Mouse (Mus musculus): Measurements from ENCODE around the gene Acta2. TPM values are rescaled to one million over a fixed set of nuclear protein-coding genes. Genes with fewer than 3 reads are reported as not detected.

Gene Acta2
- polyA plus RNA-seq, 1 experiment from 2014 or later: 801 TPM

DNA sequence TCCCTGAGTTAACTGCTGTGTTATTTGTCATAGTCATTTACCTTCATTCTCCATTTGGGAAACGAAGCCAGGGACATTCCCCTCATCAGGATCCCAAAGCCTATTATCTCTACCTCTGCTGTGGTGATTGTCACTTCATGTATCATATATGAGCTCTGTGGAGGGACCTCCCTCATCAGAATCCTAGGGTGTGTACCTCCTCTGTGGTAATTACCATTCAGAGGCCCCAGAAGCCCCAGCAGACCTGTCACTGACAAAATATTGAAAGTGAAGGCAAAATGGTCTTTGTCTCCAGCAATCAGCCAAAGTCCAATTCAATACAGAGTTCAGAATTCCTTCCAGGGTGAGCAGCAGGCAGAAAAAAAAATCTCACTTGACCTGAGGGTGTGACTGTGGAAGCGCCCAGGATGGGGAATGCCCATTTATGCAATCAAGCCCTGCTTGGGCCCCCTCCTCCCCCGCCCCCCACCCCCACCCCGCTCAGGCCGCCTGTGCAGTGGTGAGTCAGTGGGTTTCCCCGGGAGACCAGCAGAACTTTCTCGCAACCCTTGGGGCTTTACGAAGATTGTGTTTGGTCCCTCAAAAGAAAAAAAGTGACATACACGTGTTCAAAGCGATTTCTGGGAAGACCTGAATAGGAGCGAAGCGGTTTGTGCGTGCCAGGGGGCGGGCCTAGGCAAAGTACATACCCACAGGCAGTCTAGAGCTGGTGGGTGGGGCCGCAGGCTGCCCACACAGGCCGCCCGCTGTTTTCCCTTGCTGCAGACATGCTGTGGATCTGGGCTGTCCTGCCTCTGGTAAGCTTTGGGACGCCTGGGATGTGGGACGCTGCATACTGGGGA, 34.8 kb upstream of the Acta2 start, which contains the start of gene Fas:
Gene Fas, plus strand, starts transcription at position 719 of the 842 bp plus-strand sequence.
- H3K4me2 ChIP-seq: peak within 1 kb of the TSS; percentile 94
- no peaks in the 10 kb centered on the region for H3K9me3 ChIP-seq
- ATAC-seq (ENCODE audit: borderline replicate concordance, extremely low read depth, low FRiP score, low TSS enrichment): peak; percentile 94
- peak within 1 kb of the TSS; percentile 39 for H3K9ac ChIP-seq
- peaks cover 8% of the 10 kb centered on the region; the same call in 1 of the 2 replicates for H3K4me1 ChIP-seq
- no peaks in the 10 kb centered on the region for H3K36me3 ChIP-seq
- H3K27me3 ChIP-seq: no peaks in the 10 kb centered on the region
- 3% methylated on average over 19 of the region's 19 CpGs for whole genome bisulfite sequencing
- peak within 1 kb of the TSS; percentile 66 for H3K27ac ChIP-seq
- peak within 1 kb of the TSS; percentile 52 for H3K4me3 ChIP-seq

DNA sequence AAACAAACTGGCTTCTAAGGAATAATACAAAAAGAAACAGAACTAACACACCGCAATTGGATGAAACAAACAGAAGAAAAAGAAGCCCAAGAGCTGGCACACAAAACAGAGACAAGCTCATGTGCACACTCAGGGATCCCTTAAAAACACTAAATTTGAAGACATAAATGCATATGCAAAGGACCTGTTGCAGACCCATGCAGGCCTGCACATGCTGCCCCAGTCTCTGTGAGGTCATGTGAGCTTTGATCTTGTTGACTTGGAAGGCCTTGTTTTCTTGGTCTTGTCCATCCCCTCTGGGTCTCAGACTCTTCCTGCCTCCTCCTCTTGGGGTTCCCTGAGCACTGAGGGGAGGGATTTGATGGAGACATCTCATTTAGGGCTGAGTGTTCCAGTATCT, 33.3 kb upstream of the Acta2 start:
- Histone ChIP-seq H3K27ac (no peak overlapping the region), H3K9me3 (no peaks in the 10 kb centered on the region), H3K9ac (no peak overlapping the region), H3K4me1 (peaks cover 16% of the 10 kb centered on the region), H3K36me3 (no peaks in the 10 kb centered on the region), H3K4me3 (no peak overlapping the region), H3K27me3 (no peaks in the 10 kb centered on the region), H3K4me2 (no peak overlapping the region)
- ATAC-seq (ENCODE audit: borderline replicate concordance, extremely low read depth, low FRiP score, low TSS enrichment): no peak
- 100% methylated on average over 1 of the region's 1 CpGs for WGBS

DNA sequence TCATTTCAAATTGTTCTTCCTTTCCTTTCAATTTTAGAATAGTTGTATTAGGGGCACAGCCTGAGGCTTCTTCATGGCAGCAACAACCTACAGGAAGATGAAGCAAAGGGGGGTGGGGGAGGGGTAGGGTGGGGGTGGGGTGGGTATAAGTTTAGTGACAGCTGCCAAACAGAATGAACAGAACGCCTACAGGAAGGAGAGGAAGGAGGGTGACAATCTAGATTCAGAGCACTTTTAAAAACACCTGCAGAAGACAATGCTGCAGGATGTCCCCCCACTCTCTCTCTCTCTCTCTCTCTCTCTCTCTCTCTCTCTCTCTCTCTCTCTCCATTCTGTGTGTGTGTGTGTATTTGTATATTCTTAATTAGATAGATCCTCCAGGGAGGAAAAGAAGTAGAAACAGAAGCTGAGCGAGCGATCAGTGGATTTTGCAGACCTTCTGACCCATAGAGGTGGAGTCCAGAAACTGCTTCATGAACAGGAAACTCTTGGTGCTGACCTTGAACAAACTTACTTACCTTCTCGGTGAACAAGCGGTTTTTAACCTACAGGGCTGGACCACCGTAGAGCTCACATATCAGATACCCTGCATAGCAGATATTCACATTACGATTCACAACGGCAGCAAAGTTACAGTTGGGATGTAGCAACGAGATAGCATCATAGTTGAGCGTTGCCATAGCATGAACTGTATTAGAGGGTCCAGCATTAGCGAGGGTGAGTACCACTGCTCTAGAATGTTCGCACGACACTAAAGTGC, 32.4 kb upstream of the Acta2 start:
- Histone ChIP-seq H3K27me3 (no peaks in the 10 kb centered on the region), H3K27ac (no peak overlapping the region), H3K4me2 (no peak overlapping the region), H3K4me3 (no peak overlapping the region), H3K9ac (no peak overlapping the region), H3K4me1 (peaks cover 17% of the 10 kb centered on the region), H3K9me3 (no peaks in the 10 kb centered on the region), H3K36me3 (no peaks in the 10 kb centered on the region)
- 68% methylated on average over 13 of the region's 13 CpGs for WGBS
- no peak for ATAC-seq (ENCODE audit: borderline replicate concordance, extremely low read depth, low FRiP score, low TSS enrichment)

DNA sequence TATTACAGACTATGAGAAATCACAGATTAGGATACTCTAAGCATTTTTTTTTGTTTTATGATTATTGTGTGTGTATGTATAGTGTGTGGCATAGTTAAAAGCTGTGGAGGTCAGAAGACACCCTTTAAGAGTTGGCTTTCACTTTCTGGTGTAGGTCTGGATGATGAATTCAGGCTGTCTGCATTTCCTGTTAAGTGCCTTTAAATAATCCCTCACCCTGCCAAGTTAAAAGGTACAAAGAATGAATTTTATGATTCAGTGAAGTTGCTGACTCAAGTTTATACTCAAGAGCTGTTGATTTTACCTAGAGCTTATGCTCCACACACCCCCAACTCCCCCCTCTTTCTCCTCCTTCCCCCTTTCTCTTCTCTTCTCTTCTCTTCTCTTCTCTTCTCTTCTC, 31.8 kb upstream of the Acta2 start:
- H3K36me3 ChIP-seq: no peaks in the 10 kb centered on the region
- no peak overlapping the region for H3K4me2 ChIP-seq
- no peak for ATAC-seq (ENCODE audit: borderline replicate concordance, extremely low read depth, low FRiP score, low TSS enrichment)
- H3K27me3 ChIP-seq: no peaks in the 10 kb centered on the region
- no peak overlapping the region for H3K9ac ChIP-seq
- no peaks in the 10 kb centered on the region for H3K9me3 ChIP-seq
- H3K4me1 ChIP-seq: peaks cover 17% of the 10 kb centered on the region
- H3K27ac ChIP-seq: no peak overlapping the region
- no peak overlapping the region for H3K4me3 ChIP-seq

DNA sequence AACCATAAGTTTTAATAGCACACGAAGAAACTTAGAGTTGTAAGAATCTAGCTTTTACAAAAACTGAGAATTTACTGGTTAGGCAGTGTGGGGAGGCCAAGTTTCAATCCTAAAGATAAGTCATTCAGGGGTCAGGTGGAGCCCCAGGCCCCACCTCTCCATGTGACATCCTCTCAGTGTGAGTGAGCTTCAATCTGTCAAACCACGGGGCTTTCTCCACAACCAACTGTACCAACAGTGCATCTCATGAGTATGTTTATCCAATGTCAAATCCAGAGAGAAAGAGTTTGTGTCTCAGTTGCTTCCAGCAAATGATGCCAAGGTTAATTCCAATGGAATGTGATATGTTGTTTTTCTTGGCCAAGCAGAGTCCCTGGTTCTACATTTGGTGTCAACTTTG, 29.4 kb upstream of the Acta2 start:
- Histone ChIP-seq H3K4me2 (no peak overlapping the region), H3K36me3 (no peaks in the 10 kb centered on the region), H3K27me3 (no peaks in the 10 kb centered on the region), H3K9me3 (no peaks in the 10 kb centered on the region), H3K4me3 (no peak overlapping the region), H3K27ac (no peak overlapping the region), H3K9ac (no peak overlapping the region), H3K4me1 (peaks cover 9% of the 10 kb centered on the region)
- 34% methylated on average over 2 of the region's 2 CpGs for WGBS
- no peak for ATAC-seq (ENCODE audit: borderline replicate concordance, extremely low read depth, low FRiP score, low TSS enrichment)

- H3K4me1 ChIP-seq: peaks cover 8% of the 10 kb centered on the region
- WGBS: 42% methylated on average over 10 of the region's 10 CpGs
- peak; percentile 55 for ATAC-seq (ENCODE audit: borderline replicate concordance, extremely low read depth, low FRiP score, low TSS enrichment)
- H3K9ac ChIP-seq: no peak overlapping the region
- no peaks in the 10 kb centered on the region for H3K27me3 ChIP-seq
- peak overlapping the region; percentile 39 for H3K27ac ChIP-seq
- H3K9me3 ChIP-seq: no peaks in the 10 kb centered on the region
- no peaks in the 10 kb centered on the region for H3K36me3 ChIP-seq
- H3K4me3 ChIP-seq: peak overlapping the region; percentile 9; the same call in 1 of the 2 replicates
- H3K4me2 ChIP-seq: peak overlapping the region; percentile 51
These were observed 29.0 kb upstream of the Acta2 start for GRCm38 (mm10) chr19:34284383-34284782.

DNA sequence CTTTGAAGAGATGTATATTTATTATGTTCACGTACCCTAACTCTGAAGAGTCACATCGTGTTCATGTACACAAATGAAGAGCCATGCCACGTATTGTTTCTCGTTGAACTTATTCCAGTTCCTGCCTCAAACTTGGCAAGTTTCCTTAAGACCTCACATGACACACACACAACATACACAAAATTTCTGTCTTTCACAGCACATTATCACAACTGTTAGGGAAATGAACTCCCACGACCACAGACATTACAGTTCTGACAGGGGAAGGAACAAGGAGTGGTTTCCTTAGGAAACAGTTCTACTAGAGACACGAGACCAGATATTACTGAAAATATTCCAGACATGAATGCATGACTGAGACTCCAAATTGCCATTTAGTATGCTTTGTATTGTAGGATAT, 28.2 kb upstream of the Acta2 start:
- Histone ChIP-seq H3K27me3 (no peaks in the 10 kb centered on the region), H3K4me3 (no peak overlapping the region), H3K9me3 (no peaks in the 10 kb centered on the region), H3K9ac (no peak overlapping the region), H3K4me1 (peaks cover 8% of the 10 kb centered on the region), H3K4me2 (no peak overlapping the region), H3K27ac (peak overlapping the region; percentile 39), H3K36me3 (no peaks in the 10 kb centered on the region)
- 26% methylated on average over 6 of the region's 6 CpGs for WGBS
- ATAC-seq (ENCODE audit: borderline replicate concordance, extremely low read depth, low FRiP score, low TSS enrichment): peak; percentile 53; the same call in 1 of the 2 replicates

DNA sequence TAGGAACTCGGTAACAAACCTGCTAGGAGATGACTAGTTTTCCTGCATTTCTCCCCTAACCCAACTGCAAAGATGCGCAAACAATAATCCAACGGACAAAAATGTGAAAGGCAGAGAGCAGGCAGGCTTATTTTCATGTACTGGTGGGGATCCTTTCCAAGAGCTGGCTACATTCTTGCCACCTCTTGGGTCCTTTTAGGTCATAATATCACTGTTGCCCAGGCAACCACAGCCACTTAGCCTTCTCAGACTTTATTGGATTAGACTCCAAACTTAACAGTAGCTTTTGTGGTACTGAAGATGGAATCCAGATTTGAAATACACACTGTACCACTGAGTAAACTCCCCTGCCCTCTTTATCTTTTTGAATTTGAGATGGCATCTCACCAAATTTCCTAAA, 22.7 kb upstream of the Acta2 start:
- H3K9ac ChIP-seq: no peak overlapping the region
- H3K27me3 ChIP-seq: no peaks in the 10 kb centered on the region
- no peak for ATAC-seq (ENCODE audit: borderline replicate concordance, extremely low read depth, low FRiP score, low TSS enrichment)
- no peaks in the 10 kb centered on the region for H3K36me3 ChIP-seq
- 0 out of 2 replicates have a peak, but pooled peaks cover 6% of the 10 kb centered on the region for H3K4me1 ChIP-seq
- 62% methylated on average over 3 of the region's 3 CpGs for WGBS
- no peaks in the 10 kb centered on the region for H3K9me3 ChIP-seq
- H3K4me2 ChIP-seq: no peak overlapping the region
- 0 out of 2 replicates have a peak overlapping the region, but pooled peaks have one; percentile 6 for H3K27ac ChIP-seq
- H3K4me3 ChIP-seq: no peak overlapping the region

DNA sequence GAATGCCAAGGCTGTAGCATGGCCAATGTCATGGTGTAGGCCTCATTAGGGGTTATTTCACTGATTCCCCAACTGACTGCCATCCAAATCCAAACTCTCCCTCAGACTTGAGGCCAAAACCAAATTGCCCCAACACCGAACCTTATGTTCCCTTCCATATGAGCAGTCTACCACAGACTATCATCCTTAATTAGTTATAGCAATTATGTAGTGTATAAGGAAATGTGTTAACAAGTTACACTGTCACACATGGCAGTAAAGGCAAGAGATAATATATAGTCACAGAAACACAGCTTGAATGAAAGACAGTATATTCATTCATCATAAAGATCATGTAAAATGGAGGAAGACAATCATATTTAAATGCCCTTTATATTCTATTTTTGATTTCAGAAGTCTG, 17.7 kb upstream of the Acta2 start:
- no peak overlapping the region for H3K4me3 ChIP-seq
- H3K4me1 ChIP-seq: peaks cover 7% of the 10 kb centered on the region; the same call in 1 of the 2 replicates
- ATAC-seq (ENCODE audit: borderline replicate concordance, extremely low read depth, low FRiP score, low TSS enrichment): no peak
- H3K36me3 ChIP-seq: no peaks in the 10 kb centered on the region
- no peaks in the 10 kb centered on the region for H3K27me3 ChIP-seq
- H3K27ac ChIP-seq: no peak overlapping the region
- no peak overlapping the region for H3K9ac ChIP-seq
- no peaks in the 10 kb centered on the region for H3K9me3 ChIP-seq
- 91% methylated on average over 1 of the region's 1 CpGs for WGBS
- no peak overlapping the region for H3K4me2 ChIP-seq

- 86% methylated on average over 13 of the region's 13 CpGs for WGBS
- H3K27me3 ChIP-seq: no peaks in the 10 kb centered on the region
- ATAC-seq (ENCODE audit: borderline replicate concordance, extremely low read depth, low FRiP score, low TSS enrichment): no peak
- H3K4me3 ChIP-seq: no peak overlapping the region
- H3K4me1 ChIP-seq: peaks cover 5% of the 10 kb centered on the region; the same call in 1 of the 2 replicates
- H3K4me2 ChIP-seq: no peak overlapping the region
- no peak overlapping the region for H3K9ac ChIP-seq
- no peaks in the 10 kb centered on the region for H3K9me3 ChIP-seq
- no peaks in the 10 kb centered on the region for H3K36me3 ChIP-seq
- H3K27ac ChIP-seq: no peak overlapping the region
These were observed 15.6 kb upstream of the Acta2 start for GRCm38 (mm10) chr19:34270824-34271464.

GRCm38 (mm10) chr19:34270106-34270726, 14.8 kb upstream of the Acta2 start:
- WGBS: 63% methylated on average over 11 of the region's 11 CpGs
- no peak for ATAC-seq (ENCODE audit: borderline replicate concordance, extremely low read depth, low FRiP score, low TSS enrichment)
- Histone ChIP-seq H3K4me1 (peaks cover 5% of the 10 kb centered on the region; the same call in 1 of the 2 replicates), H3K36me3 (no peaks in the 10 kb centered on the region), H3K4me3 (no peak overlapping the region), H3K4me2 (no peak overlapping the region), H3K27me3 (no peaks in the 10 kb centered on the region), H3K9ac (no peak overlapping the region), H3K27ac (no peak overlapping the region), H3K9me3 (no peaks in the 10 kb centered on the region)
